Mouse (Mus musculus) urinary bladder, adult 2 months (tissue): Measurements from ENCODE around the gene Psat1. TPM values are rescaled to one million over a fixed set of nuclear protein-coding genes. Genes with fewer than 3 reads are reported as not detected.

Source experiments
- DNase-seq: peaks from one replicate; pipeline ENCODE4 v3.0.0; 2022; ENCODE audit warnings: low spot score
- polyA plus RNA-seq: library from polyadenylated mRNA; depleted of rRNA; stranded (reverse); fragments of >200 nt; gene quantifications from 2 replicates; pipeline ENCODE4 v1.2.3, GENCODE M21; 2012

The Psat1 gene
- polyA plus RNA-seq, 1 experiment = 12.0 TPM

- DNase-seq = peak; percentile 32
Measured at GRCm38 (mm10) chr19:15924181-15924865, 22.8 kb downstream of the Psat1 start.

DNA sequence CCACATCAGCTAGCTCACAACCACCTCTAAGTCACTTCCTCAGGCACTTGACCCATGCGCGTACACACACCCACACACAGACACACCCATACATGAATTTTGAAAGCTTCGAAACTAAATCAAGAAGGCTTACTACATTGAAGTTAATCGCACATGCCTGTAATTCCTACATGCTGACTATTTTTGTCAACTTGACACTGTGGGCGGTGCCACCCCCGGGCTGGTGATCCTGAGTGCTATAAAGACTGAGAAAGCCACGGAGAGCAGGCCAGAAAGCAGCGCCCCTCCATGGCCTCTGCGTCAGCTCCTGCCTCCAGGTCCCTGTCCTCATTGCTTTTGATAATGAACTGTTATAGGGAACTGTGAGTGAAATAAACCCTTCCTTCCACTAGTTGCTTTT is 23.7 kb downstream of the Psat1 start:
- DNase-seq = no peak

DNA sequence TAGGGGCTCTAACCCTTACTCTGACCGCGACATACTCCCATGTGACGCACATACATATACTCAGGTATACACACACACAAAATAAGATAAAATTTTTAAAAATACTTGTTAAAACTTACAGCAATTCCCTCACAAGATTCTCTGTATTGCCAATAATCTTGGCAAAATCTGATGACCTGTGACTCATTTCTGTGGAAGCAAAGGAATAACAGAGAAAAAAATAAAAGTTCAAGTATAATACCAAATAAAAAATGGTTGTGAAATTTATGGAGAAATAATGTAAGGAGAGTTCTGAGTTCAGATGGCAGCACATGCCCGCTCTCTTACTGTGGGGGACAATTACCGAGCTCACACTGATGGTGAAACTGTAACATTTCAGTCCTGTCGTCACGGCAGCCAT is 27.8 kb downstream of the Psat1 start:
- no peak for DNase-seq

GRCm38 (mm10) chr19:15918111-15918510 is 29.0 kb downstream of the Psat1 start:
- DNase-seq = no peak

DNA sequence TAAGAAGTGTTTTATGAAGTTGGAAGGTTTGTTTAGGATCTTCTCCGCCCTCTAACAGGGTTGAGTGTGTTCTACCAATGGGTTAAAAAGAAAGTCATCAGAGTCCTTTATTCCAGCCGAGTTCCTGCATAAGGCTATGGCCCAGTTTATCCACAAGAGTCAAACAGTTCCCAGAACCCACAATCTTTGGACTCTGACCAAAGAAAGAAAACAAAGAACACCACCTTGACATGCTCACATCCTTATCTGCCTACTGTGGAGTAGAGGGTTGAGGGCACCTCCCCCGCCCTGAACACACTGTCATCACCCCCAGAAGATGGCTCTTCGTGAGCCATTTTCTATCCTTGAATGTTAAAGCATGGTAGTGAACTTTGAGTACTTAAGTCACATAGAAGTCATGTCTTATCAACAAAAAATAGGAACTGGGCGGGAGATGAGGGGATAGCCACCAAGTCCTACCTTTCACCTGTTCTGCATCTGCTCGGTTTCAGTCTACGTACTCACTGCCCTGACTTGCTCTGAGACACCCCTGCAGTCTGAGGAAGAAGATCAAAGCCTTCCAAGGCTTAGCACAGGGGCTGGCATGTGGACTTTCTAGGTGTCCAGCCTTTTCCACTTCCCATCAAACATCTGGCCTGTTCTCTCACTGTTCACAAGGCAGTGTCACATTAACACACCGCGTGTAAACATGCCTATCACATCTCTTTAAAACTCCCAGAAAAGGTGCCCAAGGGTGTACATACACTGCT is 33.7 kb downstream of the Psat1 start:
- no peak for DNase-seq

DNA sequence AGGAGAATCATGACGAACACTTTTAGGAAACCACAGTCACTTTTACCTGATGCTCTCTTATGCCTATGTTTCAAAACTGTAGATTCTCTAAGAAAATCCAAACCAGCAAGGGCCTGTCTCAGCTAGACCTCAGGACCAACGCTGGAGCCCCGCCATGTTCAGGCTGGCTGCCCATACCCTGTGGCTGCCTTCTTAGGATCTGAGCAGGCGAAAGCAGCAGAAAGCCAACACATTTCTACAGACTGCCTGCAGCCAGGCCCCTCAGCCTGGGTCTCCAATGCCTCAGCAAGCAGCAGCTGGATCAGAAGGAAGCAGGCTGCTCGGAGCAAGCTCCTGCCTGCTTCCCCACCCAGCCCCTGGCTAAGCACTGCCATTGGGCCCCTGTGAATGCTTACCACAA is 35.7 kb downstream of the Psat1 start:
- no peak for DNase-seq

DNA sequence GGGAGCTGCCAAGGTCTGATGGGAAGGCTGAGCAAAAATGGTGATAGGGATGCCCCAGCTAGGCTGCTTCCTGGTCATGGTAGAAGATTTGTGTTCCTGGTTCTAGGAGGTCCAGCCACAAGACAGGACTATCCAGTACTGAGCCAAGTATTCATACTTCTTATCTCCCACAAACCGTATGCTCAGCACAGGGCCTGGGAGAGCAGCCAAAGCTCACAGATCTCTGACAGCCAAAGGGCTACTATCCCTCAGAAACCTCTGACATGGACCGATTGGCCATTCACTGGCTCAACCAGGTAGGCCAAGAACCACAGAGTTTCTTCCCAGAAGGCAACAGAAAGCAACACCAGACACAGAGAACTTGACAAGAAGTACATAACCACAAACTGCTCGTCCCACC is 36.1 kb downstream of the Psat1 start:
- no peak for DNase-seq

DNA sequence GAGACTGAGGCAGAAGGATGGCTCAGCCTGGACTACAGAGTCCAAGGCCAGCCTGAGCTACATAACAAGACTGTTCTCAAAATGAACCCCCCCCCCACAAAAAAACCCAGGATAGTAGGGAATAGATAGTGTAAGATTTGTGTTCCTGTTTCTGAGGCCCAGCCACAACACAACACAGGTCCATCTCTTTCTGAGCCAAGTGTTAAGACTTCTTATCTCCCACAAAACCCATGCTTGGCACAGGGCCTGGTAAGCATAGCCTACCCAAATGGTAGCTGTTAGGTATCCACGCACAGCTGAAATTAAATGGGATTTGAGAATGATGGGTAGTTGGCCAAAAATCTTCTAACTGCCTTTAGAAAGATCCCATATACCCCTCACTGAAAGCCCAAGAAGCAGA is 36.6 kb downstream of the Psat1 start:
- no peak for DNase-seq

- DNase-seq = no peak
Measured at GRCm38 (mm10) chr19:15908016-15908415, 39.1 kb downstream of the Psat1 start.

GRCm38 (mm10) chr19:15904734-15905133 is 42.4 kb downstream of the Psat1 start:
- no peak for DNase-seq

DNA sequence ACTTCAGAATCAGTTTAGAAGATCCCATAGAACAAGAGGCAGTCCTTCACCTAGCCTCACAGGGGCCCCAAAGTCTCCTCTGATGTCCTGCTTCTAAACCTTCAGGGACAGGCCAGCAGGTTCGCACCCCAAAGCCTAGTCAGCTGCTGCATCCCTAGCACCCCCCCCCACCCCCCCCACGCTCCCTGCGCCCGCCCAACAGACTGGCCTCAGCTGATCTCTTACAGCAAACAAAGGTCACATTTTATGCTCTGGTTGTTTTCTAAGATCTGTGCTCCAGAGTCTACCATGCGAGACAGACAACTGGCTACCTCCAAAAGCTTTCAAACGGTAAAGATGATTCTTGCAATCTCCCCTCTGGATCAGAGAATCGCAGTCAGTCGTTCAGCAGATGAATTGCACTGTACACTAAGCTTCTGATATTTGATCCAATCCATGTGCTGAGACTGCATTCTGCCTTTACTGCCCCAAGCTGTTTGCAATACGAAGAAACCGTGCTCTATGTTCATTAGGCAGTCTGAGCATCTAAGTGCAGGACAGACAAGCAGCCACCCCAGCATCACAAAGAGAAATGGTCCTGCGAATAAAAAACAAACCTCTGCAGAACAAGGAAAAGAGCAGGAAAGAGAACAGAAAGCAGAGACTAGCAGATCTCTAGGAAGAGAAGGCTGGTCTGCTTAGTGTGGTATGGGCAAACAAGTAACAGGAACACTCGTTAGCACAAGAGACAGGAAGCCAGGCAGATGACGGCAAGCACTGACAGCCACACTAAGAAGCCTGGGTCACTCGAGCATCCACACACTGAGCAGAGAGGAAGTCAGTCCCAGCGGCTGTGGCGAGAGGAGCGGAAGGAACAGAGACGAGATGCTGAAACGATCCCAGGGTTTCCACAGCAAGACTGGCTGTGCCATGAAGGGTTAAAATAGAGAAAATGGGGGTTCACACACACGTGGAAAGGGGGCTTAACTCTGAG is 43.3 kb downstream of the Psat1 start:
- no peak for DNase-seq

GRCm38 (mm10) chr19:15895681-15896080 is 51.5 kb downstream of the Psat1 start:
- no peak for DNase-seq

DNA sequence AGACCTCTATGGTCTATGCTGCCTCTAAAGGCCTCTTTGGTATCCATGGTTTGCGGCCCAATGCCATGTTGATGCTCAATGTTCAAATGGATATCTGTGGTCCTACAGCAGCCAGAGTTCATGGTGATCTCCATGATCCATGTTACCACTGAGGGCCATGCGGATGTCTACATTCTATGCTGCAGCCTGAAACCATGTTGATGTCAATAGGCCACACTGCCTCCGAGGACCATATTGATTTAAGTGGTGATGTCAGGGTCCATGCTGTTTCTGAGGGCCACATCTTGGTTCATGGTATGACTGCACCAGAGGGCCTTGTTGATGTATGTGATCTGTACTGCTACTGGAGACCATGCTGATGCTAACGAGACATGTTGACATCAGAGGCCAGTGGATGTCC is 55.0 kb downstream of the Psat1 start:
- no peak for DNase-seq

GRCm38 (mm10) chr19:15888466-15888865 is 58.7 kb downstream of the Psat1 start:
- no peak for DNase-seq

GRCm38 (mm10) chr19:15882705-15883426 is 64.3 kb downstream of the Psat1 start:
- DNase-seq = no peak

- DNase-seq = no peak
Measured at GRCm38 (mm10) chr19:15880731-15881130, 66.4 kb downstream of the Psat1 start.

- no peak for DNase-seq
Measured at GRCm38 (mm10) chr19:15879271-15879670, 67.9 kb downstream of the Psat1 start.

GRCm38 (mm10) chr19:15868865-15869698 is 78.1 kb downstream of the Psat1 start:
- DNase-seq = no peak

DNA sequence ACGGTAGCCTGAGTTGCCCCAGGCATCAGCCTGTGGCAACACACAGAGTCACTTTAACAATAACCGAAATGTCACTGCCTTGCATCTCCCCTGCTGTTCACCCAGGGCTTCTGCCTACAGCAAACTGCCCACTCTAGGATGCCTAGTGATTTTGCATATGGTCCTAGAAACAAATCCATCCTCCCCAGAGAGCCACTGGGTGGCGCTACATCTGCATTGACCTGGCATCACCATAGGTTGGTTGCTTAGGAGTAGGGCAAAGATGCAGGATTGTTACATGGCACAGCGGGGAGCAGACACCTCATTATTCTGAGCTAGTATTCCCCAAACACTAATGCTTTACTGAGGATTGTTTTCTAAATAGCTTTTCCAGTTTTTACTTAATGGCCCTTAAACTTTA is 80.3 kb downstream of the Psat1 start:
- peak; percentile 26 for DNase-seq

DNA sequence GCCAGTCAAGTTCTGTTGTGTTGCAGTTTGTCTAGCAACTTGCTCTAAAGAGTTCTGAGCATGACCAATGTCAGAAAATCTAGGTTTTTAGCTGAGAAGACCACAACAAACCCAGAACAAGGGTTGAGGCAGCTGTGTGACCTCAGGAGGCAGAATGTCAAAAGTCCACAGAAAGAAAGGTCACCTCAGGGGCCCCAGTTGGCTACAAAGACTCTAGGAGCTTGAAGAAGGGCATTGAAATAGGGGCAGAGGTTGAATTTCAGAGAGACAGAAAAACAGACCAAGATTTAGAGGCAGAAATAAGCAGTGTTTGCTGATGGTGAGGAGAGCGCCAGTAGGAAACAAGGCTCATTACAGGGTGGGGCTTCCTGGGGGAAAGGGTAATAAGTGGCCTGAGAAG is 81.0 kb downstream of the Psat1 start:
- DNase-seq = no peak

DNA sequence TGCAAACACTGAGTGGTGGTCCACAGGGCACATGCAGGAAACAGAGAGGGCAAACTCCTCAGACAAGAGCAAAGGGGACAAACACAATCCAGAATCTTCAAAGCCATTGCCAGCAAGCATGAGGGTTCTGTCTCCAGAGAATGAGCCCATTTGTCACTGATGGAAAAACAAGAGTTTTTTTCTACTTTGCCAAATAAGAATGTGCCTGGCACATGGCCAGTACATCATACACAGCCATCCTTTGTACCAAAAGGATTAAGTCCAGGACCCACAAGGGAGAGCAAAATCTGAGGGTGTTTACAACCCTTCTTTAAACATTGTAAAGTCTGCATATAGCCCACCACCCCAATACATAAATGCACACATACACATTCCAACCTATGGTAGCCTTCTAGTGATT is 81.7 kb downstream of the Psat1 start:
- no peak for DNase-seq
